Mouse (Mus musculus): ENCODE results near the gene Gm7138. TPM values are rescaled to one million over a fixed set of nuclear protein-coding genes. Genes with fewer than 3 reads are reported as not detected.
"Not testable (repeated sequence)": the region's sequence is repeated elsewhere in the genome, so short reads cannot be mapped to it uniquely, and the experiment has no call there.

The Gm7138 gene
- not detected for total RNA-seq (2021)
- long read RNA-seq, experiment 1 = 0 reads
- long read RNA-seq, experiment 2 = 0 reads

DNA sequence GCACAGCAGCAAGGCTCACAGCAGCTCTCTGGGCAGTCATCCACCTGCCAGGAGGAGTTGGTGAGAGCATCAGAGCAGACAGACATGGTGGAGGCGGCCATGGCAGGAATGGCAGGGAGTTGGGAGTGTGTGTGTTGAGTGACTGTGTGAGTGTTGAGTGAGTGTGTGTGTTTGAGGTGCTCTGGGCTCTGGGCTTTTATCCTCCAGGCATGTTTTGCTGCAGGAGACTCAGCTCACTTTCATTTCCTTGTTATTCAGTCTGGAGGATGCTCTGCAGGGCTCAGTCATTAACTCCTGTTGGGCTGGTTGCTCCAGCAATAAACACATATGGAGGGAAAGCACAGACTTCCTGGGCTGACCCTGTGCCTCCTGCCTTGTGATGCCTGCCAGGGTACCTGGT lies at the start of gene Gm7138:
Gene Gm7138 (minus strand): TSS at position 101 of the 400 bp plus-strand sequence.
- DNase-seq = not testable (repeated sequence)

DNA sequence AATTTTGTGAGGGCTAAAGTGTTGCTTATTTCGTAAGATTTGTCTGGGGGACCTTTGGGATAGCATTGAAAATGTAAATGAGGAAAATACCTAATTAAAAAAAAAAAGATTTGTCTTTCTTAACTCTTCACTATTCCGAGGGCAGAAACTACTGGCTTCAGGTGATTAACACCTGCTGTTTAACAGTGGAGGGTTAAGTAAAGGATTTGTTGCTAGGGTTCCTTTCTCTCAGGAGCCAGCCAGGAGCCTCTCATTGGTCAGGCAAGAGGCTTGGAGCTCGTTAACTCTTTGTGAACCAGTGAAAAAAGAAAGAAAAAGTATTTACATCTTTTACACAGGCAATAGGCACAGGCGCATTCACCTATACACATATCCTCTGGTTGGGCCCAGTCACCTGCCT lies 42.5 kb upstream of the Gm7138 start:
- no peak for DNase-seq

DNA sequence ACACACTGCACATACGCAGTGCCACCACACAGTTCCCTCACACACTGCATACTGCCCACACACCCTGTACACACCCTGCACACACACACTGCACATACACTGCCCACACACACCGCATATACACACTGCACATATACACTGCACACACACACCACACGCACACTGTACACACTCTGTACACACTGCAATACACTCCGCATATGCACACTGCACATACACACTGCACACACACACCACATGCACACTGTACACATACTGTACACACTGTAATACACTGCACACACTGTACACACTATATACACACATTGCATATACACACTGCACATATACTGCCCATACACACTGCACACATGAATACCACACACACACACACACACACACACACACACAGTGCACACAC lies 41.8 kb upstream of the Gm7138 start:
- no peak for DNase-seq

DNA sequence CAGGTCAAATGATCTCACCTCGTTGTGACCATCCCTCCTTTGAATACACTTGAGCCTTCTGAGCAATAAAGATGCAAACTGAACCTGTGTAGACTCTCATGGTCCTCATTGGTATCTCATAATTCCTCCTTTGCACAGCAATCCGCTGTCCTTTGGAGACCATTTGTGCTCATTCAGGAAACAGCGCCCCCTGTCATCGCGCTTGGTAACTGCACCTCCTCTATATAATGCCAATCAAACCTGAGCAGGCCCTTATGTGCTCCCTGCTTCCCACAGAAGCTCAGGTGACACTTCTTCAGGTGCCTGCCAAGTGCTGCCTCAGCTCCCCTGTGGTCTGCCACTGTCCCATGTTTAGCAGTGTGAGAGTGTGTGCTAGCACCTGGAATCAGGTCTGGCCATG lies 38.8 kb upstream of the Gm7138 start:
- DNase-seq = peak; percentile 34

DNA sequence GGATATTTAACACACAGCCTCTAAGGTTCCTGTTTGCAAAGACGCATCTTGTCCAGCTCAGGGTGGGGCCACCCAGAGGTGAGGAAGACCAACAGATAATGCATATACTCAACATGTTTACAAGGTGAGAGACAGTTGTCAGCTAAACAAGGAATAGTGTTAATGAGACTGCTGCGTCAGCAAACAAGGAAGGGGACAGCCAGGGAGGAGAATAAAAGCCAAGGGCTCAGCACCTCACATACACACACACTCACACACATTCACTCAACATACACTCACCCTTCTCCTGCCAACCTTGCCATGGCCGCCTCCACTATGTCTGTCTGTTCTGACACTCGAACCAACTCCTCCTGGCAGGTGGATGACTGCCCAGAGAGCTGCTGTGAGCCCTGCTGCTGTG lies 37.6 kb upstream of the Gm7138 start, which contains the start of gene Gm2696:
Gene Gm2696 (plus strand): TSS at position 301 of the 400 bp plus-strand sequence.
- no peak for DNase-seq

DNA sequence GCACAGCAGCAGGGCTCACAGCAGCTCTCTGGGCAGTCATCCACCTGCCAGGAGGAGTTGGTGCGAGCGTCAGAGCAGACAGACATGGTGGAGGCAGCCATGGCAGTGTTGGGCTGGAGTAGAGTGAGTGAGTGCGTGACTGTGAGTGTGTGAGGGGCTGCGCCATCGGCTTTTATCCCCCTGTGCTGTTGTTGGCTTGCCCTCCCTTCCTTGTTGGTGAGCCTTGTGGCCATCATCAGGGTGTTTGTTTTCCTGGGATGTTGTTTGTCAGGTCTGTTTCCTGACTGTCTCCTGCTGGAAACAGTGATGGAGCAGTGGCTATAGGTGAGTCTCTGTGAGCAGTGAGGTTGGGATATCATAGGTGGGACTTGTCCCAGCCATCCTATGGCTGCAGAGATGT lies 35.0 kb upstream of the Gm7138 start, which contains the start of gene Gm9507:
Gene Gm9507 (minus strand): TSS at position 101 of the 400 bp plus-strand sequence.
- no peak for DNase-seq

DNA sequence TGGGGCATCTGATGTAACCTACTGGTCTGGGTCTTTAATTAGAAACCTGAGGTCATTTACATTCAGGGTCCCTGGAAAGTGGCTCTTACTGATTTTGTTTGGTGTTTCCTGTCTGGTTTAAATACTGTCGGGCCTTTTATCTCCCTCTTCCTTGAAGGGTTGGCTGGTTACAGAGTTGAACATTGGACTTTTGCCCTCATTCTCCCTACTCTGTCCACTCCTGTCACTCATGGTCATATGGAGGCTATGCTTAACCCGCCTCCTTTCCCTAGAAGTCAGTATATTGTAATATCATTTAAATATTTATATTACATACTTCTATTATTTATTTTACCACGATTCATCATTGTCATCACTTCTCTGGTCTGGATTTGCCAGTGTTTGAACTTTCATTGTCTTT lies 27.4 kb upstream of the Gm7138 start:
- DNase-seq = no peak

DNA sequence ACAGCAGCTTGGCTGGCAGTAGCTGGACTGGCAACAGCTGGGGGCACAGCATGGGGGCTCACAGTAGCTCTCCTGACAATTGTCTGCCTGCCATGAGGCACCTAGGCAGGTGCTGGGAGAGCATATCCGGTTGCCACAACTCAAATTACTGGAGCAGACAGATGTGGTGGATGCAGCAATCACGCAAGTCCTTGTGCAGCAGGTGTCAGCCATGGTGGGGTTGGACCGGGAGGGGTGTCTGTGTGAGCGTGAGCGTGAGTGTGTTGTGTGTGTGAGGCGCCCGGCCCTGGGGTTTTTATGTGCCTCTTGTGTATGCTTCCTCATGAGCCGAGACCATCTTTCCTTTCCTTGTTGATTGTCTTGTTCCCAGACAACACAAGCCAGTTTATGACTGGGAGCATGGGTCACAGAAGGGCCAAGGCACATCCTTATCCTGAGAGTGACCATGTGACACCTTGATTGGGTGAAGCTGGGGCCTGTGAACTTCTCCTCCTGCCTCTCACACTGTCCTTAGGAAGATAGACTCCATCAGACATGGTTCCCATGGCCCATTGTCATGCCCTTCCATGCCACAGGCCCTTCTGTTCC lies 22.3 kb upstream of the Gm7138 start, which contains the start of gene Gm19668:
Gene Gm19668 (minus strand): TSS at position 213 of the 588 bp plus-strand sequence.
- no peak for DNase-seq

DNA sequence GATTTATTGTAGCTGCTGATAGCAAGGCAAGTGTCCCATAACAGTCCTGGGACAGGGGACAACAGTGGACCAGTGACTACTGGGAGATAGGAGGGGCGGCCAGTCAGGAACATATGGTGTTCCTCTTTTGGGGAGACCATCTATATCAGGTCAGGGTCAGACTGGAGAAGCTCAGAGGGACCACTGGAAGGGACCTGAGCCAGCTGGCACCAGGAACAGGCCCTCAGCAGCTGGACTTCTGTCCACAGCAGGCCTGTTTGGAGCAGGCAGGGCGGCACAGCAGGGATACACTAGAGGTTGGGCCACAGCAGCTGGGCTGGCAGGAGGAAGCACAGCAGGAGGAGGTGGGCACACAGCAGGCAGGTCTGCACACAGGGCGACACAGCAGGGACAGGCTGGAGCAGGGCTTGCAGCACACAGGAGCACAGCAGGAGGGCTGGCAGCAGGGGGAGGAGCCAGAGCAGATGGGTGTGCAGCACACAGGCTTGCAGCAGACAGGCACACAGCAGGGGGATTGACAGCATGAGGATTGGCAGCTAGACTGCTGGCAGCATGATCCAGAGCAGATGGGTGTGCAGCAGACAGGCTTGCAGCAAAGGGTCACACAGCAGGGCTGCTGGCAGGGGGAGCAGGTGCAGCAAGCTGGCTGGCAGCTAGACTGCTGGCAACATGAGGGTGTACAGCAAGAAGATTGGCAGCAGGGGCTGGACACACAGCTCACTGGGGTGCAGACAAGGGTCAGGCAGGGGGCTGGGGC lies 21.6 kb upstream of the Gm7138 start:
- DNase-seq = not testable (repeated sequence)

DNA sequence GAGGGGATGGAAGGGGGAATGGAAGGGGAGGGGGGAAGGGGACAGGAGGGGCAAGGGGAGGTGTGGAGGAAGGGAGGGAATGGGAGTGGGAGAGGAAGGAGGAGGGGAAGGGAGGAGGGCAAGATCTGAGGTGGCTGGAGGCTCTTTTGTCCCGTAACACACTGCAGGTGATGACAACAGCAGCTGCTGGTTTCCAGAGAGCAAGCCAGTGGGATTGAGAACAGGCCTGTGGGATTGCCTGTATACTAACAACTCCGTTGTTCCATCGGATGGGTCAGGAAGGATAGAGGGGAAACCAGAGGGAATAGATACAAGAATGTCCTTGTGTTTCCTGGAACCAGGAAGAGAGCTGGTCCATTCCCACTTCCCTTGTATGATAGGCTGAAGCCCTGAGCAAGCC lies 20.9 kb upstream of the Gm7138 start:
- DNase-seq = no peak

DNA sequence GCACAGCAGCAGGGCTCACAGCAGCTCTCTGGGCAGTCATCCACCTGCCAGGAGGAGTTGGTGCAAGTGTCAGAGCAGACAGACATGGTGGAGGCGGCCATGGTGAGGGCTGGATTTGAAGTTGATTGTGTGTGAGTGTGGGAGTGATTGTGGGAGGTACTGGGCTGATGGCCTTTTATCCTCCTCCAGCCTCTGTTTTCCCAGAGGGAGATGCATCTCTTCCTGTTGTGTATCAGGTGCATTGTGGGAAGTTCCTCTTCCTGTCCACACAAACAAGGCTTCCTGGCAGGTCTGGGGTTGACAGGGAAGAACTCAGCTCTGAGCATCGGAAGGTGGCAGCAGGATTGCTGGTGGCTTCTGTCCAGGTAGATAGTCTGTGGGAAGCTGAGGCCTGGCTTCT lies 18.2 kb upstream of the Gm7138 start, which contains the start of gene Gm9639:
Gene Gm9639 (minus strand): TSS at position 101 of the 400 bp plus-strand sequence.
- no peak for DNase-seq

DNA sequence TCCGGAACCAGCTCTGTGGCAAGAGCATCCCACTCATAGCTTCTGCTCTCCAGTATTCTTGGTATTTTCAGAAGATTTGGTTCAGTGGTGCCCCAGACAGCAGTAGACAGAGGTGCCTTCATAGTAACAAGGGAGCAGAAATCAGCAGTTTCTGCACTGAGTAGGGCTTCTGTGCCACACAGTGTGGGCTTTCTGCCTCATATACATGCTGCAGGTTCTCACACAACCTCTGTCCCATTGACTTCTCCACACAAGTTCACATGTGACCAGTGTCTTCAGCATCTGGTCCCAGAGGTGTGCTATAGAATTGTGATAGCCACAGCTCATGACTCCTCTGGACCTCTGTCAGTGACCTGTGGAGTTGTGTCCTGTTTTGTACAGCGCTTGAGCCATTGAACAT lies 11.9 kb upstream of the Gm7138 start:
- no peak for DNase-seq

DNA sequence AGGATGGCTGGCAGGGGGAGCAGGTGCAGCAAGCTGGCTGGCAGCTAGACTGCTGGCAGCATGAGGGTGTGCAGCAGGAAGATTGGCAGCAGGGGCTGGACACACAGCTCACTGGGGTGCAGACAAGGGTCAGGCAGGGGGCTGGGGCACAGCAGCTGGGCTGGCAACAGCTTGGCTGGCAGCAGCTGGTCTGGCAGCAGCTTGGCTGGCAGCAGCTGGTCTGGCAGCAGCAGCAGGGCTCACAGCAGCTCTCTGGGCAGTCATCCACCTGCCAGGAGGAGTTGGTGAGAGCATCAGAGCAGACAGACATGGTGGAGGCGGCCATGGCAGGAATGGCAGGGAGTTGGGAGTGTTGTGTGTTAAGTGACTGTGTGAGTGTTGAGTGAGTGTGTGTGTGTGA lies 11.1 kb upstream of the Gm7138 start, which contains the start of gene Gm7137:
Gene Gm7137 (minus strand): TSS at position 325 of the 400 bp plus-strand sequence.
- not testable (repeated sequence) for DNase-seq

DNA sequence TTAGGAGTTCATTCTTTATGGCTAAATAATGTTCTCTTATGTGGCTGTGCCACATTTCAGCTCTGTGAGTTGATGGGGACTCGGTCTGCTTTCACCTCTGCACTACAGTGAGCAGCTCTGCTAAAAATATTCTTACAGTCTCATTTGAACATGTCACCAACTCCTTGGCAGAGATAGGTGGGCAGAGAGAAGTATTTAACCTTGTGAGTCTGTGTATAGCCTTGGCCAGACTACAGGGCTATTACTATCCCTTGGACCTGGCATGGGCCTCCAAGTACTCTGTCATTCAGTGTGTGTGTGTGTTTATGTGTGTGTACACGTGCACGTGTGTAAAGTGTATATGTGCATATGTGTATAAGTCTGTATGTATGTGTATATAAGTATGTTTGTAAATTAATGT lies 6.7 kb upstream of the Gm7138 start:
- DNase-seq = not testable (repeated sequence)

DNA sequence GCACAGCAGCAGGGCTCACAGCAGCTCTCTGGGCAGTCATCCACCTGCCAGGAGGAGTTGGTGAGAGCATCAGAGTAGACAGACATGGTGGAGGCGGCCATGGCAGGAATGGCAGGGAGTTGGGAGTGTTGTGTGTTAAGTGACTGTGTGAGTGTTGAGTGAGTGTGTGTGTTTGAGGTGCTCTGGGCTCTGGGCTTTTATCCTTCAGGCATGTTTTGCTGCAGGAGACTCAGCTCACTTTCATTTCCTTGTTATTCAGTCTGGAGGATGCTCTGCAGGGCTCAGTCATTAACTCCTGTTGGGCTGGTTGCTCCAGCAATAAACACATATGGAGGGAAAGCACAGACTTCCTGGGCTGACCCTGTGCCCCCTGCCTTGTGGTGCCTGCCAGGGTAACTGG lies 5.7 kb upstream of the Gm7138 start, which contains the start of gene Gm3250:
Gene Gm3250 (minus strand): TSS at position 101 of the 400 bp plus-strand sequence.
- not testable (repeated sequence) for DNase-seq

DNA sequence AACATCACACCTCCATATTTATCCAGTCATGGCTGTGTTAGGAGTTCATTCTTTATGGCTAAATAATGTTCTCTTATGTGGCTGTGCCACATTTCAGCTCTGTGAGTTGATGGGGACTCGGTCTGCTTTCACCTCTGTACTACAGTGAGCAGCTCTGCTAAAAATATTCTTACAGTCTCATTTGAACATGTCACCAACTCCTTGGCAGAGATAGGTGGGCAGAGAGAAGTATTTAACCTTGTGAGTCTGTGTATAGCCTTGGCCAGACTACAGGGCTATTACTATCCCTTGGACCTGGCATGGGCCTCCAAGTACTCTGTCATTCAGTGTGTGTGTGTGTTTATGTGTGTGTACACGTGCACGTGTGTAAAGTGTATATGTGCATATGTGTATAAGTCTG lies 4.6 kb downstream of the Gm7138 start:
- DNase-seq = not testable (repeated sequence)

DNA sequence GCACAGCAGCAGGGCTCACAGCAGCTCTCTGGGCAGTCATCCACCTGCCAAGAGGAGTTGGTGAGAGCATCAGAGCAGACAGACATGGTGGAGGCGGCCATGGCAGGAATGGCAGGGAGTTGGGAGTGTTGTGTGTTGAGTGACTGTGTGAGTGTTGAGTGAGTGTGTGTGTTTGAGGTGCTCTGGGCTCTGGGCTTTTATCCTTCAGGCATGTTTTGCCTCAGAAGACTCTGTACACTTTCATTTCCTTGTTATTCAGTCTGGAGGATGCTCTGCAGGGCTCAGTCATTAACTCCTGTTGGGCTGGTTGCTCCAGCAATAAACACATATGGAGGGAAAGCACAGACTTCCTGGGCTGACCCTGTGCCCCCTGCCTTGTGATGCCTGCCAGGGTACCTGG lies 5.5 kb downstream of the Gm7138 start, which contains the start of gene Gm3238:
Gene Gm3238 (minus strand): TSS at position 101 of the 400 bp plus-strand sequence.
- DNase-seq = not testable (repeated sequence)

DNA sequence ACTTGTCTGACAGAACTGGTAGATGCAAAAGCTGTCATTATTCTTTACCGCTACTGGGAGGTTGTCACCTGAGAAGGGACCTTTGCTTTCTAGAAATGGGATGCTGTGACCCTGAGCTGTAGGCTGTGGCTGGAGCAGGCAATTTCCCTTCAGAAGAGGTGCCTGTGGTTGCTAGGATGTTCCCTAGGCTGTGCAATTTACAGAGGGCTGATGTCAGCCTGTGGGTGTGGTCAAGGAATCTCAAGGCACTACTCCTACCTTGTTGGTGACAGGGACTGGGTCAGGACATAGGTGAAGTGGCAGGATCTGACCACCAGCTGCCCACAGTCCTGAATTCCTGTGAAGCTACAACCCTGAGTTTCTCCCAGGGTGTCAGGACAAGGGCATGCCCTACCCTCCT lies 7.0 kb downstream of the Gm7138 start:
- DNase-seq = no peak

DNA sequence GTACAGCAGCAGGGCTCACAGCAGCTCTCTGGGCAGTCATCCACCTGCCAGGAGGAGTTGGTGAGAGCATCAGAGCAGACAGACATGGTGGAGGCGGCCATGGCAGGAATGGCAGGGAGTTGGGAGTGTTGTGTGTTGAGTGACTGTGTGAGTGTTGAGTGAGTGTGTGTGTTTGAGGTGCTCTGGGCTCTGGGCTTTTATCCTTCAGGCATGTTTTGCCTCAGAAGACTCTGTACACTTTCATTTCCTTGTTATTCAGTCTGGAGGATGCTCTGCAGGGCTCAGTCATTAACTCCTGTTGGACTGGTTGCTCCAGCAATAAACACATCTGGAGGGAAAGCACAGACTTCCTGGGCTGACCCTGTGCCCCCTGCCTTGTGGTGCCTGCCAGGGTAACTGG lies 17.2 kb downstream of the Gm7138 start, which contains the start of gene Gm3233:
Gene Gm3233 (minus strand): TSS at position 101 of the 400 bp plus-strand sequence.
- not testable (repeated sequence) for DNase-seq

DNA sequence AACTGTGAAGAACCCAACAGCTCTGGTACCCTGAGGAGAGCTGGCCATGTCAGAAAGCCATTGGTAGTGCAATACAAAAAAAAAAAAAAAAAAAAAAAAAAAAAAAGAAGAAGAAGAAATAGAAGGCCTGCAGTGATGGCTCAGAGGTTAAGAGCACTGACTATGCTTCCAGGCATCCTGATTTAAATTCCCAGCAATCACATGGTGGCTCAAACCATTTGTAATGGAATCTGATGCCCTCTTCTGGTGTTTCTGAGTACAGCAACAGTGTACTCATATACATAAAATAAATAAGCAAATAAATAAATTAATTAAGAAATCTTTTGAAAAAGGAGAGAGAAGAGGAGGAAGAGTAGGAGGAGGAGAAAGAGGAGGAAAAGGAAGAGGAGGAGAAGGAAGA lies 23.3 kb downstream of the Gm7138 start:
- DNase-seq = no peak

DNA sequence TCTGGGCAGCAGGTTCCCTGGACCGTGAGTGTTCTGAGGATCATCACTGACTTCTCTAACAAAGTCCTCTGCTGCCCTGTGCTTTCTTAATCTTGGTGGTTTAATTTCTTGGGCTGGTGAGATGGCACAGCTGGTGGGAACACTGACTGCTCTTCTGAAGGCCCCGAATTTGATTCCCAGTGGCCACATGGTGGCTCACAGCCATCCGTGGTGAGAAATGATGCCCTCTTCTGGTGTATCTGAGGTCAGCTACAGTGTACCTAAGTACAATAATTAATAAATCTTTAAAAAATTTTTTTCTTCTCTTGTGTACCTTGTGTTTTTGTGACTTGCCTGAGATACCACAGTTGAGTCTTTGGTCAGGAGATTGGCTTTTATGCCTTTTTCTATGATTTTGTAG lies 24.4 kb downstream of the Gm7138 start:
- DNase-seq = not testable (repeated sequence)

DNA sequence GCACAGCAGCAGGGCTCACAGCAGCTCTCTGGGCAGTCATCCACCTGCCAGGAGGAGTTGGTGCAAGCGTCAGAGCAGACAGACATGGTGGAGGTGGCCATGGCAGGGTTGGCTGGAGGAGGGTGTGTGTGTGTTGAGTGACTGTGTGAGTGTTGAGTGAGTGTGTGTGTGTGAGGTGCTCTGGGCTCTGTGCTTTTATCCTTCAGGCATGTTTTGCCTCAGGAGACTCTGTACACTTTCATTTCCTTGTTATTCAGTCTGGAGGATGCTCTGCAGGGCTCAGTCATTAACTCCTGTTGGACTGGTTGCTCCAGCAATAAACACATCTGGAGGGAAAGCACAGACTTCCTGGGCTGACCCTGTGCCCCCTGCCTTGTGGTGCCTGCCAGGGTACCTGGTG lies 25.5 kb downstream of the Gm7138 start, which contains the start of gene Gm9736:
Gene Gm9736 (minus strand): TSS at position 101 of the 400 bp plus-strand sequence.
- not testable (repeated sequence) for DNase-seq

DNA sequence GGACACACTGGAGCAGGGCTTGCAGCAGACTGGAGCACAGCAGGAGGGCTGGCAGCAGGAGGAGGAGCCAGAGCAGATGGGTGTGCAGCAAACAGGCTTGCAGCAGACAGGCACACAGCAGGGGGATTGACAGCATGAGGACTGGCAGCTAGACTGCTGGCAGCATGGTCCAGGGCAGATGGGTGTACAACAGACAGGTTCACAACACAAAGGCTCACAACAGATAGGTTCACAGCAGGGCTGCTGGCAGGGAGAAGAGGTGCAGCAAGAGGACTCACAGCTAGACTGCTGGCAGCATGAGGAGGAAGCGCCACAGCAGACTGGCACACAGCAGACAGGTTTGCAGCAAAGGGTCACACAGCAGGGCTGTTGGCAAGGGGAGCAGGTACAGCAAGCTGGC lies 26.1 kb downstream of the Gm7138 start:
- not testable (repeated sequence) for DNase-seq

Data from adrenal gland, postnatal 10 days (tissue).